Mouse (Mus musculus) E14TG2a.4 (cell line): ENCODE data around the gene Gucy1b2.
A peak's percentile ranks its signal among the peaks of the same experiment; 100 is the strongest.

ENCODE experiments used
- H3K27me3 ChIP-seq: 2 replicates; pipeline ENCODE4 v1.6.1; 2014; ENCODE audit warnings: low read length, control low read depth; ENCODE audit not compliant: insufficient read depth
- H3K36me3 ChIP-seq: 2 replicates; pipeline ENCODE4 v1.6.1; 2014; ENCODE audit warnings: low read length, control low read depth; ENCODE audit not compliant: insufficient read depth
- H3K4me1 ChIP-seq: replicated peaks from 2 replicates; pipeline ENCODE4 v1.6.1; 2014; ENCODE audit warnings: low read depth, low read length, control low read depth
- H3K4me3 ChIP-seq: replicated peaks from 2 replicates; pipeline ENCODE4 v1.5.1; 2014; ENCODE audit warnings: mild to moderate bottlenecking, low read length
- H3K9me3 ChIP-seq: 2 replicates; pipeline ENCODE4 v1.6.1; 2014; ENCODE audit warnings: low read length, control low read depth
- CTCF ChIP-seq: conservative IDR thresholded peaks from 2 replicates; pipeline ENCODE4 v1.5.1; 2014; ENCODE audit warnings: low read length
- NANOG ChIP-seq: IDR thresholded peaks from 2 replicates; pipeline ENCODE4 v1.6.1; 2014; ENCODE audit warnings: borderline replicate concordance, low read length, mixed read lengths
- POU5F1 ChIP-seq: IDR thresholded peaks from 2 replicates; pipeline ENCODE4 v1.6.1; 2014; ENCODE audit warnings: low read length, borderline replicate concordance

The Gucy1b2 gene

DNA sequence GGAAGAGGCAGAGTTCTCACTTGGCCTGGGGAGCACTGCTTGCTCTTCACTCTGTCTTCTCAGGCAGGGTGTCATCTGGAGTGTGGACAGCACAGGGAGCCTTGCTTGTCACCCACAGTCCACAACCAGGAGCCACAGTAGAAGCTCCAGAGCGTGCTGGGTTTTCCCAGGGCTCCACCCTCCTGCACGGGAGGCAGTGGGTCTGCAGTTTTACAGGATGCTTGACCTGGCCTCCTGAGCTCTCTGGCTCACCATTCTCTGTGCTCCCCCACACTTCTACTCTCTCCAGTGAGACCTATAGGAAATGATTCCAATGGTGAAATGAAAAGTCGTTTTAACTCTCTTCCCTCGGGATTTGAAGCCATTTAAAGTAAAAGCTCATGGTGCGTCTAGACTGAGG lies 106.3 kb downstream of the Gucy1b2 start:
- TF ChIP-seq POU5F1 (no peak), CTCF (no peak), NANOG (no peak)
- Histone ChIP-seq H3K36me3 (peaks cover 75% of the 10 kb centered on the region), H3K27me3 (no peaks in the 10 kb centered on the region), H3K4me1 (peaks cover 50% of the 10 kb centered on the region), H3K9me3 (no peaks in the 10 kb centered on the region), H3K4me3 (peak overlapping the region; percentile 8; the same call in 1 of the 2 replicates)

GRCm38 (mm10) chr14:62347103-62347502 lies 109.0 kb downstream of the Gucy1b2 start:
- Histone ChIP-seq H3K27me3 (no peaks in the 10 kb centered on the region), H3K4me1 (peaks cover 58% of the 10 kb centered on the region), H3K36me3 (peaks cover 60% of the 10 kb centered on the region), H3K9me3 (no peaks in the 10 kb centered on the region), H3K4me3 (no peak overlapping the region)
- no peak for TF ChIP-seq NANOG
- no peak for TF ChIP-seq POU5F1
- no peak for TF ChIP-seq CTCF

GRCm38 (mm10) chr14:62346570-62346969 lies 109.5 kb downstream of the Gucy1b2 start:
- Histone ChIP-seq H3K4me1 (peaks cover 58% of the 10 kb centered on the region), H3K36me3 (peaks cover 55% of the 10 kb centered on the region), H3K9me3 (no peaks in the 10 kb centered on the region), H3K4me3 (no peak overlapping the region), H3K27me3 (no peaks in the 10 kb centered on the region)
- TF ChIP-seq NANOG (no peak), CTCF (no peak), POU5F1 (no peak)
